Mouse (Mus musculus) stomach, postnatal 0 days (tissue): Measurements from ENCODE around the gene Fyn.

Source experiments
- CTCF ChIP-seq: IDR thresholded peaks from 2 replicates; pipeline ENCODE4 v1.5.1; 2016; ENCODE audit warnings: antibody characterized with exemption, low read depth, mild to moderate bottlenecking, moderate library complexity
- EP300 ChIP-seq: optimal IDR thresholded peaks from 2 replicates; pipeline ENCODE3; 2016; ENCODE audit warnings: antibody characterized with exemption

GRCm38 (mm10) chr10:39597116-39597791 lies 228.6 kb downstream of the Fyn start:
- TF ChIP-seq CTCF (no peak), EP300 (no peak)
